Mouse (Mus musculus) G1E (cell line): ENCODE measurements around the gene Gm10203. TPM values are rescaled to one million over a fixed set of nuclear protein-coding genes. Genes with fewer than 3 reads are reported as not detected.
"Not testable (repeated sequence)": the region's sequence is repeated elsewhere in the genome, so short reads cannot be mapped to it uniquely, and the experiment has no call there.

ENCODE experiments used
- ATAC-seq: 2 replicates; pipeline ENCODE4 v1.8.0; 2016; ENCODE audit warnings: mild to moderate bottlenecking; ENCODE audit not compliant: insufficient number of reproducible peaks, poor library complexity, low FRiP score, severe bottlenecking; ENCODE audit errors: extremely low read depth
- DNase-seq: peaks from one replicate; pipeline ENCODE4 v3.0.0; 2012; ENCODE audit warnings: low spot score
- H3K27me3 ChIP-seq: 2 replicates; pipeline ENCODE4 v1.6.1; 2012; ENCODE audit warnings: mild to moderate bottlenecking, low read length, inconsistent platforms; ENCODE audit not compliant: insufficient read depth
- H3K36me3 ChIP-seq: replicated peaks from 2 replicates; pipeline ENCODE3; 2012; ENCODE audit warnings: mild to moderate bottlenecking, inconsistent platforms
- H3K4me1 ChIP-seq: 2 replicates; pipeline ENCODE4 v1.6.1; 2012; ENCODE audit warnings: low read depth, low read length, inconsistent platforms, mixed read lengths; ENCODE audit not compliant: insufficient read depth
- H3K4me3 ChIP-seq: 2 replicates; pipeline ENCODE4 v1.5.1; 2012; ENCODE audit warnings: low read depth, mild to moderate bottlenecking, inconsistent platforms, low read length, moderate library complexity, mixed read lengths
- H3K9me3 ChIP-seq: replicated peaks from 2 replicates; pipeline ENCODE4 v1.6.1; 2012; ENCODE audit warnings: inconsistent platforms
- CTCF ChIP-seq: IDR thresholded peaks from 2 replicates; pipeline ENCODE4 v1.5.1; 2012; ENCODE audit warnings: low read depth, low read length, inconsistent platforms, mixed read lengths
- GATA1 ChIP-seq: IDR thresholded peaks from 2 replicates; pipeline ENCODE4 v1.6.1; 2012; ENCODE audit warnings: borderline replicate concordance, low read length, inconsistent platforms, mixed read lengths
- GATA2 ChIP-seq: IDR thresholded peaks from 2 replicates; pipeline ENCODE4 v1.6.1; 2012; ENCODE audit warnings: low read depth, low read length, inconsistent platforms, borderline replicate concordance
- POLR2AphosphoS5 ChIP-seq: IDR thresholded peaks from 2 replicates; pipeline ENCODE4 v1.6.1; 2012; ENCODE audit warnings: low read depth, low read length, inconsistent platforms; ENCODE audit not compliant: insufficient replicate concordance
- TAL1 ChIP-seq: conservative IDR thresholded peaks from 2 replicates; pipeline ENCODE4 v1.6.1; 2012; ENCODE audit warnings: low read depth, low read length, inconsistent platforms, mixed read lengths
- polyA plus RNA-seq: library from polyadenylated mRNA; stranded (reverse); fragments of >175 nt; gene quantifications from 2 replicates; pipeline ENCODE4 v1.2.3, GENCODE M21; 2012
- total RNA-seq, 2 experiments: library from RNA; stranded (forward) in 1 of 2; stranded (reverse) in 1 of 2; fragments of 200-1000 nt in 1 of 2; fragments of >200 nt in 1 of 2; fragmentation: Nextera tagmentation in 1 of 2; gene quantifications; 2 replicates each; pipeline ENCODE4 v1.2.3; 2014 to 2017

The Gm10203 gene
- total and polyA plus RNA-seq, 3 experiments: not detected

DNA sequence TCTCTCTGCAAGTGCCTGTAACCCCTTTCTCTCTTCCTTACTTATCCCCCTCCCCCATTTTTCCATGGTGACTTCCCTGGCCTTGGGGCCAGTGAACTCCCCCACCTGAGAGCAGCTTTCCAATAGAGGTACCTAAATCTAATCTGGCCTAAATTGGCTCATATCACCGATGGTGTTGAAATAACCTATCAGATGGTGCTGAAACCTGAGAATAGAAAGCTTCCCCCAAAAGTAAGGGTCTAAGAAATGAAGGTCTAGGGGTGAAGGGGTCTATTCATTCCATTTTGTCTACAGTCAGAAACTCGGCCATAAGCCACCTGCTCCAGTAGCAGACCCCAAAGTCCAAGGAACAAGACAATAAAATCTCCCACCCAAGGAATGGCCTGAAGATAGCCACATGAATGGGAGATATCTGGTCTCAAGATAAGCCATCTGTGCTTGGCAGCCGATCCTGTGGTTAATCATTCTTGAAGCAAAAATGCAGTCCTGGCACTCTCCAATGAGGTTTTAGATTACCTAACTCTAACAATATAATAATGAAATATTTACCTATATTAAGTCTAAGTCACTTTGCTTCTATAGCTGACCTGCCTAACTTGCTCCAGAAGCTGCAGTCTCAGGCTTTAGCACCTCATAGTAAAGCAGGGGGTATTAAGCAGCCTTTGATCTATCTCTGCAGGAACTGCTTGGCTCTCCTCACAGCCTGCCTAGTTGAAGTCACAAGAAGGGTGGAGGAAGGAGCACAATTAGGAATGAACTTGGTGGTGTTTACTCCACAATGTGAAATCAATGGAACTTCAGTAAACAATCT lies 25.3 kb downstream of the Gm10203 start:
- no peak for TF ChIP-seq GATA2
- TF ChIP-seq POLR2AphosphoS5: no peak
- no peak for TF ChIP-seq TAL1
- no peak for TF ChIP-seq GATA1
- TF ChIP-seq CTCF: no peak
- Histone ChIP-seq H3K36me3 (peaks cover 36% of the 10 kb centered on the region), H3K4me1 (peaks cover 10% of the 10 kb centered on the region; the same call in 1 of the 2 replicates), H3K4me3 (no peak overlapping the region), H3K27me3 (no peaks in the 10 kb centered on the region), H3K9me3 (no peaks in the 10 kb centered on the region)
- DNase-seq (no peak), ATAC-seq (no peak)

GRCm38 (mm10) chr6:149167038-149167437 lies 37.1 kb downstream of the Gm10203 start:
- H3K27me3 ChIP-seq, DNase-seq, H3K4me3 ChIP-seq, H3K4me1 ChIP-seq, ATAC-seq, H3K9me3 ChIP-seq: not testable (repeated sequence)
- H3K36me3 ChIP-seq: peaks cover 10% of the 10 kb centered on the region

DNA sequence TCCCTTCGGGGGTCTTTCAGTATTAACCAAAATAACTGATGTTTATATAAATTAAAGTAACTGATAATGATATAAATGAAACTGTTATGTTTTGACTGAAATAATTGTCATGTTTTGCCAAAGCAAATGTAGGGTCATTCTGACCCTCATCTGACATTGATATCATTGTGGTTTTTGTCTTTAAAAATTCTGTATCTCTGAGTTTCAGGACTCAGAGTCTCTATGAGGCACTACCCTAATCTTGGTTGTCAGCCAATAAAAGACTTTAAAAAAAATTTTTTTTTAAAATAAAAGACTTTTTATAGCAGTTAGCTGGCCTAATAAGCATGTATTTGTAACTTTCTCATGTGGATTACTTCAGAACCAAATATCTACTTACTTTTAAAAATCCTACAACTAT lies 37.7 kb downstream of the Gm10203 start:
- Histone ChIP-seq H3K4me3 (no peak overlapping the region), H3K9me3 (no peaks in the 10 kb centered on the region), H3K27me3 (no peaks in the 10 kb centered on the region), H3K4me1 (peaks cover 6% of the 10 kb centered on the region; the same call in 1 of the 2 replicates), H3K36me3 (peaks cover 10% of the 10 kb centered on the region)
- DNase-seq: no peak
- TF ChIP-seq CTCF (no peak), POLR2AphosphoS5 (no peak), TAL1 (no peak), GATA2 (no peak), GATA1 (no peak)
- ATAC-seq: no peak

GRCm38 (mm10) chr6:149168436-149168835 lies 38.5 kb downstream of the Gm10203 start:
- peaks cover 6% of the 10 kb centered on the region; the same call in 1 of the 2 replicates for H3K4me1 ChIP-seq
- H3K36me3 ChIP-seq: peaks cover 10% of the 10 kb centered on the region
- no peak for TF ChIP-seq CTCF
- TF ChIP-seq TAL1: no peak
- TF ChIP-seq POLR2AphosphoS5: no peak
- no peak for TF ChIP-seq GATA2
- TF ChIP-seq GATA1: no peak
- H3K9me3 ChIP-seq: no peaks in the 10 kb centered on the region
- H3K27me3 ChIP-seq: no peaks in the 10 kb centered on the region
- no peak for DNase-seq
- H3K4me3 ChIP-seq: no peak overlapping the region
- no peak for ATAC-seq

DNA sequence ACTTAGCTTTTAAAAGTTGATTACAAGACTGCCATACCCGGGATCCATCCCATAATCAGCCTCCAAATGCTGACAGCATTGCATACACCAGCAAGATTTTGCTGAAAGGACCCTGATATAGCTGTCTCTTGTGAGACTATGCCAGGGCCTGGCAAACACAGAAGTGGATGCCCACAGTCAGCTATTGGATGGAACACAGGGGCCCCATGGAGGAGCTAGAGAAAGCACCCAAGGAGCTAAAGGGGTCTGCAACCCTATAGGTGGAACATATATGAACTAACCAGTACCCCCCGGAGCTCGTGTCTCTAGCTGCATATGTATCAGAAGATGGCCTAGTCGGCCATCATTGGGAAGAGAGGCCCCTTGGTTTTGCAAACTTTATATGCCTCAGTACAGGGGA lies 40.0 kb downstream of the Gm10203 start:
- H3K9me3 ChIP-seq, H3K27me3 ChIP-seq, H3K4me3 ChIP-seq, DNase-seq, ATAC-seq: not testable (repeated sequence)
- Histone ChIP-seq H3K4me1 (peaks cover 18% of the 10 kb centered on the region), H3K36me3 (peaks cover 21% of the 10 kb centered on the region)

DNA sequence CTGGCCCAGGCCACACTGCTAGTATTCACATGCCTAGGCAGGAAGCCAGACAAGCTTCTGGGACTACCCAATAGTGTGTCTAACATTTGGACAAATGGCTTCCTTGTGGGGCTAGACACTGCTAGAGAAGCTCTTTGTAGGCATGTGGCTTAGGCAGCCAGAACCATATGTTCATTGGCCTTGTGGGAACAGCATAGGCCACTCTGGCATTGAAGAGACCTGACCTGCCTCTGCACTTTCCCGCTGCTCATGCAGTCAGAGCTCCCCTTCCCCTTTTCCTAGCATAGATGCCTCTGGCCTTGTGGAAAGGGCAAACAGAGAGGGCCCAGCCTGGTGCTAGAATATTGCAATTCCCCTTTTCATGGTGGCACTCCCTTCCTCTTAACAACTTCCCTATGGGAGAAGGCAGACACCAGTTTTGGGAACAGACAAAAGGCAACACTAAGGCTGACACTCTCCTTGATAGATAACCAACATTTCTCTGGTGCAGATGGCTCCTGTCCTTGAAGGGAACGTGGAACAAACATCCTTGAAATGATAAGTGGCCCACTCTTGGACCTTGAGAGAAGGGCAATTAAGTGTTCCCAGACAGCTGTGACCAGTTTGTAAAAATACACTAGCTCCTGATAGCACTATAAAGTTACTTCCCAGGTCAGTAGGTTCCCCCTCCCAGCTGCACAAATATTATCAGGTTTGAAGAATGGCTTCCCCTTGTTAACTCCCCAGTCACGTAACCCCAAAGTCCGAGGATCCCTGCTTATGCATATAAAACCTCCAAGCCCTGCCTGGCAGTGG lies 44.1 kb downstream of the Gm10203 start:
- Histone ChIP-seq H3K4me1 (peaks cover 25% of the 10 kb centered on the region), H3K36me3 (peaks cover 48% of the 10 kb centered on the region), H3K4me3 (no peak overlapping the region), H3K9me3 (no peaks in the 10 kb centered on the region), H3K27me3 (no peaks in the 10 kb centered on the region)
- TF ChIP-seq CTCF (no peak), GATA2 (no peak), POLR2AphosphoS5 (no peak)
- no peak for ATAC-seq
- no peak for DNase-seq
